Mouse (Mus musculus) heart, embryonic 13.5 days (tissue): ENCODE measurements at regions not wholly inside any gene's neighbourhood (a gene's known extent, or its start where the extent isn't known, plus 50 kb on each side); places are given as distances from the start of the nearest gene placed in this dataset.

Source experiments
- ATAC-seq: fragments of 200-750 bp; cut with Nextera tagmentation; 2 replicates; pipeline ENCODE4 v1.8.0; 2017; ENCODE audit warnings: moderate TSS enrichment; ENCODE audit not compliant: insufficient number of reproducible peaks, low FRiP score, low TSS enrichment; ENCODE audit errors: extremely low read depth
- H3K27ac ChIP-seq: fragments of 300-500 bp; sonication (generic); replicated peaks from 2 replicates; pipeline ENCODE4 v1.5.1; 2015; ENCODE audit warnings: moderate library complexity, mild to moderate bottlenecking, inconsistent platforms
- H3K27me3 ChIP-seq: fragments of 300-500 bp; sonication (generic); replicated peaks from 2 replicates; pipeline ENCODE4 v1.6.1; 2015; ENCODE audit warnings: mild to moderate bottlenecking, inconsistent platforms
- H3K36me3 ChIP-seq: fragments of 300-500 bp; sonication (generic); 2 replicates; pipeline ENCODE4 v1.6.1; 2015; ENCODE audit warnings: mild to moderate bottlenecking, inconsistent platforms
- H3K4me1 ChIP-seq: fragments of 300-500 bp; sonication (generic); 2 replicates; pipeline ENCODE4 v1.6.1; 2015; ENCODE audit warnings: inconsistent platforms
- H3K4me2 ChIP-seq: fragments of 300-500 bp; sonication (generic); 2 replicates; pipeline ENCODE4 v1.6.1; 2015; ENCODE audit warnings: inconsistent platforms, mild to moderate bottlenecking, moderate library complexity
- H3K4me3 ChIP-seq: fragments of 300-500 bp; sonication (generic); 2 replicates; pipeline ENCODE4 v1.5.1; 2015; ENCODE audit warnings: moderate library complexity, mild to moderate bottlenecking, inconsistent platforms
- H3K9ac ChIP-seq: fragments of 300-500 bp; sonication (generic); 2 replicates; pipeline ENCODE4 v1.6.1; 2015; ENCODE audit warnings: inconsistent platforms, mild to moderate bottlenecking, moderate library complexity
- H3K9me3 ChIP-seq: fragments of 300-500 bp; sonication (generic); 2 replicates; pipeline ENCODE4 v1.6.1; 2016; ENCODE audit warnings: inconsistent platforms
- WGBS: fragments of 180-500 bp; shearing (Covaris S2); methylation state at CpG from one replicate; pipeline ENCODE4 v1.1.7; 2015; ENCODE audit warnings: mixed read lengths; 5-methylcytosine and 5-hydroxymethylcytosine counted together

DNA sequence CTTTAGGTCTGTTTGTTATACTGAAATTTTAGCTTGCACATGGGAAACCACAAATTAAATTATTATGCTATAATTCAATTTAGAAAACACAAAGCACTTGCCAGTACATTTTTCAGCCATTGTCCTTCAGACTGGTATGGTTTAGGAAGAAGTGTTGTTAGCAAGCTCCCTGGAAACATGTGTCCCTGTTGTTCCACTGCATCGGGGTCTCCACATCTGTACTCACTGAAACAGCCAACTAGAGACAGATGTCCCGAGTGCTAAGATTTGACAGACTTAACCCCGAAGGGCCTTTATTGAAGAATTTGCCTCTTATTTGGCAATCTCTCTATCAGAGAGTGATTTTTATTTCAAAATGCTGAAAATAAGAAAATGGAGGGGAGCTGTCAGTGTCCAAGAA lies 362.6 kb downstream of the Rfpl4b start:
- 61% methylated on average over 3 of the region's 3 CpGs for WGBS
- Histone ChIP-seq H3K27ac (no peak overlapping the region), H3K4me1 (no peaks in the 10 kb centered on the region), H3K27me3 (no peaks in the 10 kb centered on the region), H3K9me3 (no peaks in the 10 kb centered on the region), H3K9ac (no peak overlapping the region), H3K4me2 (no peak overlapping the region), H3K36me3 (no peaks in the 10 kb centered on the region), H3K4me3 (no peak overlapping the region)
- ATAC-seq = no peak

DNA sequence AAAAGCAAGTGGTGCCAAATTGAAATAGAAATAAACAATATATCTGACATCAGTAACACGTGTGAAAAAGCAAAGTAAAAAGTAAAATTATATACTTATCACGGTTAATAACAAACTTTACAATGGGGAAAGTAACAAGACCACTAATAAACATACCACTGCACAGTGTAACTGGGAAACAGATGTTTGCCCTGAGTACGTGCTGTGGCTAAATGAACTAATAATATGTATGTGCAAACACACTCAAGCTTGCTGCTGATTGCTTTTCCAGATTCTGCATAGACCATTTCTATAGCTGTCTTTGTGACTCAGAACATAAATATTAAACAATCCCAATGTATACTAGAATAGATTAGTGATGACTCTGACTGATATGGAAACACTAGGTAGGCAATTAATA lies 363.2 kb downstream of the Rfpl4b start:
- Histone ChIP-seq H3K4me2 (no peak overlapping the region), H3K4me1 (no peaks in the 10 kb centered on the region), H3K9ac (no peak overlapping the region), H3K27me3 (no peaks in the 10 kb centered on the region), H3K4me3 (no peak overlapping the region), H3K27ac (no peak overlapping the region), H3K9me3 (no peaks in the 10 kb centered on the region), H3K36me3 (no peaks in the 10 kb centered on the region)
- WGBS = 71% methylated on average over 3 of the region's 3 CpGs
- ATAC-seq = no peak

DNA sequence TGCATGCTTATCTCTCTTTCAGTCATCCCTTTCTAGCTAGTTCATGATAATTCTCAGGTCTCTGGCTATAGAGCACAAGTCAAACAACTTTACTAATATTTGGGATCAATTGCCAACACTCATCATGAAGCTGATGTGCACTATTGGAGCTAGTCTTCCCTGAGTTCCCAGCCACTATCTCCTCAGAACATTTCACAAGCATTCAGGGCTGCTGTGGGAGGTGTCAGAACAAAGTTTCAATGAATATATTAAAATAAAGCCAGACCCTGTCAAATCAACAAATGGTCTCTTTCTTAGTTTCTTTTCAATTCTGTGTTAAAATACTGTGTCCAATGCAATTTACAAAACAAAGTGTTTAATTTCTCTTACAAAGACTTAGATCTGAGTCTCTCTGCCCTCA lies 364.8 kb downstream of the Rfpl4b start:
- ATAC-seq = no peak
- Histone ChIP-seq H3K4me1 (no peaks in the 10 kb centered on the region), H3K9me3 (no peaks in the 10 kb centered on the region), H3K27me3 (no peaks in the 10 kb centered on the region), H3K36me3 (no peaks in the 10 kb centered on the region), H3K4me2 (no peak overlapping the region), H3K9ac (no peak overlapping the region), H3K4me3 (no peak overlapping the region), H3K27ac (no peak overlapping the region)

DNA sequence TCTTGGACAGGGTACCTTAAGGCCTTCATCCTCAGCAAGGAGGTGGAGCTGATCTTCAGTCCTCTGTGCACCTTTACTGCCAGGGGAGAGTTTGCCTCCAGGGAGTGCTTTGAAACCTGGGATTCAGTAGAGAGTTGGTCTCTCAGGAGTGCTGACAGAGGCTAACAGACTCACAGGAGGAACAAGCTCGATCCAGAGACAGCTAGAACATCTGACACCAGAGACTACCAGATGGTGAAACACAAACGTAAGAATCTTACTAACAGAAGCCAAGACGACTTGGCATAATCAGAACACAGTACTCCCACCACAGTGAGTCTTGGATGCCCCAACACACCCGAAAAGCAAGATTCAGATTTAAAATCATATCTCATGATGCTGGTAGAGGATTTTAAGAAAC lies 372.3 kb downstream of the Rfpl4b start:
- no peaks in the 10 kb centered on the region for H3K27me3 ChIP-seq
- 0 out of 2 replicates have a peak, but pooled peaks cover 8% of the 10 kb centered on the region for H3K9me3 ChIP-seq
- H3K4me3 ChIP-seq = no peak overlapping the region
- H3K4me2 ChIP-seq = no peak overlapping the region
- H3K27ac ChIP-seq = no peak overlapping the region
- H3K36me3 ChIP-seq = no peaks in the 10 kb centered on the region
- 63% methylated on average over 4 of the region's 4 CpGs for WGBS
- no peak for ATAC-seq
- H3K4me1 ChIP-seq = no peaks in the 10 kb centered on the region
- no peak overlapping the region for H3K9ac ChIP-seq

DNA sequence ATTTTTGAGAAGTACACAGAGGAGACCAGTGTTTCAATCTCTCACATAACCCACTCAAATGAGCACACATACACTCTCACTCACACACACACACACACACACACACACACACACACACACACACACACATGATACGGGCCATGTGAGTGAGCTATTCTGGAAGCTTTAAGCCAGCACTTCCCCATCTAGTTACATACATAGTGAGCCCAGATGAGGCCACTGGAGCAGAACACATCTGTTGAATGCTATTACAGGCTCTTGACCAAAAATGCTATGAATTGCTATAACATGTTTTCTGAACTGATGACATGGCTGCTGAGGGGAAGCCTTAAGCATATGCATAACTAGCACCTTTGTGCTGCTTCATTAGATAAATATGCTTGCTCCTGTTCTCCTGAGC lies 373.9 kb downstream of the Rfpl4b start:
- no peak overlapping the region for H3K27ac ChIP-seq

DNA sequence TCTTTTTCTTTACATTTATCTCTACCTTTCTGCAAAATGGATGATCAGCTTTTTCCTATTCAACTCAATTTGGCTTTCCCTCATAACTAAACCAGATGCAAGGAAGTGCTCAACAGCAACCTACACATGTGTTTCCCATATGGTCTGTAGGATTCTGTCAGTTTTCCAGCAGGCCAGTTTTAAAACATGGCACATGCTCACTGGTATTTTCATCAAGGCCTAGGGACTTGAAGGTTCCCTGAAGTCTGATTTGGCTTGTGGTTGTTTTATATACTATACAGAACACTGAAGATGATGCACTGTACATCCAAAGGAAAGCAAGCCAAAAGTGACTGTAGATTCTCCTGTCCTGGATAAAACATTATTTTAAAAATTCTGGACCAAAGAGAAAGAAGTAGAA lies 374.3 kb downstream of the Rfpl4b start:
- no peaks in the 10 kb centered on the region for H3K4me1 ChIP-seq
- H3K27me3 ChIP-seq = no peaks in the 10 kb centered on the region
- H3K9me3 ChIP-seq = 0 out of 2 replicates have a peak, but pooled peaks cover 8% of the 10 kb centered on the region
- H3K4me3 ChIP-seq = no peak overlapping the region
- H3K27ac ChIP-seq = no peak overlapping the region
- no peak for ATAC-seq
- no peak overlapping the region for H3K4me2 ChIP-seq
- H3K9ac ChIP-seq = no peak overlapping the region
- no peaks in the 10 kb centered on the region for H3K36me3 ChIP-seq

More for the DNA sequence above, 373.9 kb downstream of the Rfpl4b start:
- ATAC-seq = no peak
- H3K4me1 ChIP-seq = no peaks in the 10 kb centered on the region
- no peak overlapping the region for H3K4me2 ChIP-seq
- no peak overlapping the region for H3K9ac ChIP-seq
- no peaks in the 10 kb centered on the region for H3K36me3 ChIP-seq
- WGBS = 59% methylated on average over 1 of the region's 1 CpGs
- no peak overlapping the region for H3K4me3 ChIP-seq
- no peaks in the 10 kb centered on the region for H3K27me3 ChIP-seq
- 0 out of 2 replicates have a peak, but pooled peaks cover 8% of the 10 kb centered on the region for H3K9me3 ChIP-seq

DNA sequence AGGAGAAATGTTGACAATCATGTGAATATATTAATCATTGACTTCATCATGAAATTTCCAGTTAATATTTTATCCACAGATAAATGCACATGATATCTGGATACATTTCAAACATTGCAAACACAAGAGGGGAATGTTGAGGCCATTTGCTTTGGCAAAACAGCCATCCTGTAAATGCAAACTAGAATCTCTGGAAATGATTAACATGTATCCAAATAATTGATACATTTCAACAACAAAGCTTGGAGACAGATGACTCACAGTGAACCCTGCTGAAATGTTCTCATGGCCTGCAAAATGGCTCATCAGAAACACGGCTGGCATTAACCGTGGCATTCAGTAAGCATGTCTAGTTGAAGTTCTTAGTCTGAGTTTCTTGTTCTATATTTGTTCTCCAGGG lies 382.3 kb downstream of the Rfpl4b start:
- ATAC-seq = no peak
- WGBS = 79% methylated on average over 2 of the region's 2 CpGs
- Histone ChIP-seq H3K9me3 (peaks cover 5% of the 10 kb centered on the region; the same call in 1 of the 2 replicates), H3K4me2 (no peak overlapping the region), H3K27me3 (no peaks in the 10 kb centered on the region), H3K9ac (no peak overlapping the region), H3K4me3 (no peak overlapping the region), H3K36me3 (no peaks in the 10 kb centered on the region), H3K27ac (no peak overlapping the region), H3K4me1 (no peaks in the 10 kb centered on the region)

DNA sequence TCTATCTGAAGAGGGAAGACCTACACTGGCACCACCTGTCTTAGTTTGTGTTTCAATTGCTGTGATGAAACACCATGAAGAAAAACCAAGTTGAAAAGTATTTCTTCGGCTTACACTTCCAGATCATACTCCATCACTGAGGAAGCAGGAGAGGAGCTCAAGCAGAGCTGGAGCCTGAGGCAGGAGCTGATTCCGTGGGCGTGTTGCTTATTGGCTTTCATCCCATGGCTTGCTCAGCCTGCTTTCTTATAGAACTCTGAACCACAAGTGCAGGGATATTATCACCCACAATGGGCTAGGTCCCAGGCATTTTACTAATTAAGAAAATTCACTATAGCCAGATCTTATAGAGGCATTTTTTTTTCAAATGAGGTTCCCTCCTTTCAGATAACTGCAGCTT lies 384.7 kb downstream of the Rfpl4b start:
- Histone ChIP-seq H3K9me3 (peaks cover 5% of the 10 kb centered on the region; the same call in 1 of the 2 replicates), H3K4me1 (no peaks in the 10 kb centered on the region), H3K9ac (no peak overlapping the region), H3K27ac (no peak overlapping the region), H3K27me3 (no peaks in the 10 kb centered on the region), H3K4me3 (no peak overlapping the region), H3K4me2 (no peak overlapping the region), H3K36me3 (no peaks in the 10 kb centered on the region)
- no peak for ATAC-seq
- WGBS = 71% methylated on average over 3 of the region's 3 CpGs

DNA sequence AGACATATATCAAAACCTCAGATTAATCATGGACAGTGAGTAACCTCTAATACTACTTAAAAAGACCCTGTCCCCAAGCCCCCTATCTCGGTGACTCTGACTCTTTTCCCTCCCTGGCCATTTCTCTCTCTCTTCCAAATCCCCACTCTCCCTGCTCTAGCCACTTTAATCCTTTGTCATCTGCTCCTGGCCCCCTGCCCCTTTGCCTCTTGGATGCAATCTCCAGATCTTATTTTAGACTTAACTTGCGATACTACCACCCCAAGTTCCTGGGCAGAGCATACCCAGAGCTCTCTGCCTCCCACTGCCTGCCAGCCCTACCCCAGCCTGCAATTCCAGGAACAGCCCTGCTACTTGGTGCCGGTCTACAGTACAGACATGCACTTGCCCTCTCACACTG lies 400.0 kb downstream of the Rfpl4b start:
- Histone ChIP-seq H3K27me3 (no peaks in the 10 kb centered on the region), H3K36me3 (no peaks in the 10 kb centered on the region), H3K9me3 (no peaks in the 10 kb centered on the region), H3K4me3 (no peak overlapping the region), H3K9ac (no peak overlapping the region), H3K4me2 (no peak overlapping the region), H3K27ac (no peak overlapping the region), H3K4me1 (no peaks in the 10 kb centered on the region)
- ATAC-seq = no peak
- WGBS = 73% methylated on average over 3 of the region's 3 CpGs

DNA sequence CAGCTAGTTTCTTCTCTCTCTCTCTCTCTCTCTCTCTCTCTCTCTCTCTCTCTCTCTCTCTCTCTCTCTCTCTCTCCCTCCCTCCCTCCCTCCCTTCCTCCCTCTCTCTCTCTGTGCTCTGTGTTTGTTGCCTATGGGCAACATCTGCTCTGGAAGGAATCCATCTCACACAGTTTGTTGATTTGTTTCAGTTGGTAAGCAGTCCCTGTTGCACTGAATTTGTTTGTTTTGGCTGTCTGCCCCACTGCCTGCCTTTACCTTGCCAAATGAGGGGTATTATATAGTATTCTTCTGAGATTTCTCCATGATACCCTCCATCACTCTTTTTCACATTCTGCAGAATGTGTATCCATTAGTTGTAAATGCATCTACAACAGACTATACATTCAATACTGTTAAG lies 401.8 kb downstream of the Rfpl4b start:
- Histone ChIP-seq H3K4me1 (no peaks in the 10 kb centered on the region), H3K36me3 (no peaks in the 10 kb centered on the region), H3K27ac (no peak overlapping the region), H3K27me3 (no peaks in the 10 kb centered on the region), H3K4me3 (no peak overlapping the region), H3K9me3 (no peaks in the 10 kb centered on the region), H3K4me2 (no peak overlapping the region), H3K9ac (no peak overlapping the region)
- ATAC-seq = no peak

DNA sequence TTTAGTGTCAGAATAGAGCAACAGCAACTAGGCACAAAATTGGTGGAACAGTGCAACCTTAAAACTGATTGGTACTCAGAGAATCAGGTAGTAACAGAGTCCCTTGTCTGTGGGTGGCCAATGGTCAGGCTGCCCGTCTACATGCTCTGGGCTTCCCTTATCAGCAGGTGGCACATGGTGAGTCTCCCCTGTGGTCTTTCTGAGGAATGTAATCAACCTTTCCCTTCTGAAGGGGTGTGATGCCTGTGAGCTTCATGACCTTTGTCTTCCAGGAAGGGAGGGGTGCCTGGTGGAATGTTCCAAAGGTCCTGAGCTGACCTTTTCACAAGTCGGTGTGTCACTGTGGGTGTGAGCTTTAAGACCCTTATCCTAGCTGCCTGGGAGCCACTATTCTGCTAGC lies 438.4 kb downstream of the Rfpl4b start:
- Histone ChIP-seq H3K4me1 (no peaks in the 10 kb centered on the region), H3K36me3 (no peaks in the 10 kb centered on the region), H3K9ac (no peak overlapping the region), H3K9me3 (no peaks in the 10 kb centered on the region), H3K27ac (no peak overlapping the region), H3K4me3 (no peak overlapping the region), H3K27me3 (no peaks in the 10 kb centered on the region), H3K4me2 (no peak overlapping the region)
- ATAC-seq = peak; percentile 61; the same call in 1 of the 2 replicates
- 39% methylated on average over 2 of the region's 2 CpGs for WGBS

DNA sequence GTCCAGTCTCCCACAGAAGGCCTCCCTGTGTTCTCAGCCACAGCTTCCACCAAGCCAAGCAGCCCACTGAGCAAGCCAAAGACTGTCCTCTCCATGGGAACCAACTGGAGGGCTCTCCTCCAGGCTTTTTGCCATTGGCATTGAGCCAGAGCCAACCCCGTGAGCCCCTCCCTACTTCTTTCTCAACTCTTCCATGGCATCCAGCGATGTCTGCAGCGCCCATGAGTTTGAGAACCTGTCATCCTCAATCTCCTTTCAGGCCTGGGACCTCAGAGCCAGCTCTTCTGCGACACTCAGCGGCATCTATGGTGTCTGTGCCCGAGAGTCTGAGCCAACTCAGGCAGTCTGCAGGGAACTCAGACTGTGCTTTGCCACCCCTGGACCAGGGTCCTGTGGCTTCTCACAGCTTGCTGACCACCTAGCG lies 439.7 kb downstream of the Rfpl4b start:
- Histone ChIP-seq H3K4me2 (no peak overlapping the region), H3K36me3 (no peaks in the 10 kb centered on the region), H3K27me3 (no peaks in the 10 kb centered on the region), H3K9ac (no peak overlapping the region), H3K4me3 (no peak overlapping the region), H3K27ac (no peak overlapping the region), H3K9me3 (no peaks in the 10 kb centered on the region), H3K4me1 (no peaks in the 10 kb centered on the region)
- 75% methylated on average over 7 of the region's 7 CpGs for WGBS
- ATAC-seq = no peak

DNA sequence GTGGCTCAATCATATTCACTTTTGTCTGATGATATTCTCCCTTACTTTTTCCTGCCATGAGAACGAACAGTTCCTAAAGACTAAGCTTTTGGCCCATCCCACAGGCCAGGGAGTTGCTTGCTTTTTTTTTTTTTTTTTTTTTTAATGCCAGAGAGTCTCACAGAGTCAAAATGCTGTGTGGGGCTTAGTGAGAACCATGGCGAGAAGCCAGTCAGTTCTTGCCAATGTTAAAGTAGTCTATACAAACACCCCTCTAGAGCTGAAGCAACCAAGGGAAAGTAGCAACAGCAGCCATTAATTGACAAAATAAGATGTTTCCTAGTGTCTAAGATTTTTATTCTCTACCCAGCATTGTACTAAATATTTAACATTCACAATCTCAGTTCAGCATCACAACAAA lies 441.2 kb downstream of the Rfpl4b start:
- Histone ChIP-seq H3K4me1 (no peaks in the 10 kb centered on the region), H3K27ac (no peak overlapping the region), H3K36me3 (no peaks in the 10 kb centered on the region), H3K4me2 (no peak overlapping the region), H3K9ac (no peak overlapping the region), H3K27me3 (no peaks in the 10 kb centered on the region), H3K9me3 (no peaks in the 10 kb centered on the region), H3K4me3 (no peak overlapping the region)
- no peak for ATAC-seq
- 69% methylated on average over 2 of the region's 2 CpGs for WGBS
